8 mouse cellular contexts compared by ENCODE assay signal in genomic region chr7:90131831-90132241, GRCm38 (mm10). TPM values are rescaled to one million over a fixed set of nuclear protein-coding genes. Genes with fewer than 3 reads are reported as not detected.
DNase-seq lines count a peak whose midpoint lies in the region; ATAC-seq and TF ChIP-seq lines count a peak whose summit lies in the region.

No protein-coding gene starts in this region.

- H3K27me3 ChIP-seq in megakaryocyte, embryonic 14.5 days (replicated peaks) = no peaks in the 10 kb centered on the region
- no peaks in the 10 kb centered on the region for H3K27me3 ChIP-seq in embryonic facial prominence, embryonic 15.5 days
- no peaks in the 10 kb centered on the region for H3K27me3 ChIP-seq in intestine, embryonic 14.5 days (replicated peaks; ENCODE audit: control insufficient read depth, insufficient read depth, low read length)
- no peaks in the 10 kb centered on the region for H3K27me3 ChIP-seq in lung, embryonic 14.5 days (ENCODE audit: insufficient read depth, low read length)

- peak overlapping the region; percentile 96 for H3K4me3 ChIP-seq in megakaryocyte, embryonic 14.5 days (replicated peaks)
- peak overlapping the region; percentile 77 for H3K4me3 ChIP-seq in embryonic facial prominence, embryonic 15.5 days (replicated peaks)
- H3K4me3 ChIP-seq in intestine, embryonic 14.5 days (ENCODE audit: low read depth, low read length) = peak overlapping the region; percentile 97
- H3K4me3 ChIP-seq in lung, embryonic 14.5 days (ENCODE audit: low read depth, low read length) = peak overlapping the region; percentile 96

- H3K4me1 ChIP-seq in megakaryocyte, embryonic 14.5 days = peaks cover 34% of the 10 kb centered on the region
- H3K4me1 ChIP-seq in embryonic facial prominence, embryonic 15.5 days = peaks cover 10% of the 10 kb centered on the region
- peaks cover 21% of the 10 kb centered on the region; the same call in 1 of the 2 replicates for H3K4me1 ChIP-seq in intestine, embryonic 14.5 days (replicated peaks; ENCODE audit: control insufficient read depth, insufficient read depth, low read length)
- H3K4me1 ChIP-seq in lung, embryonic 14.5 days (ENCODE audit: insufficient read depth) = 0 out of 2 replicates have a peak, but pooled peaks cover 15% of the 10 kb centered on the region

- peak overlapping the region; percentile 58 for H3K4me2 ChIP-seq in embryonic facial prominence, embryonic 15.5 days (replicated peaks)
- peak overlapping the region; percentile 82 for H3K4me2 ChIP-seq in intestine, embryonic 14.5 days (ENCODE audit: low read length)
- H3K4me2 ChIP-seq in lung, embryonic 14.5 days = peak overlapping the region; percentile 64

- no peak for TF ChIP-seq CTCF in lung, embryonic 14.5 days (IDR thresholded peaks at IDR 0.05; ENCODE audit: low read depth)

- H3K36me3 ChIP-seq in megakaryocyte, embryonic 14.5 days (replicated peaks; ENCODE audit: low read length) = peaks cover 5% of the 10 kb centered on the region
- H3K36me3 ChIP-seq in embryonic facial prominence, embryonic 15.5 days = no peaks in the 10 kb centered on the region
- no peaks in the 10 kb centered on the region for H3K36me3 ChIP-seq in intestine, embryonic 14.5 days (ENCODE audit: control insufficient read depth, insufficient read depth, low read length)
- H3K36me3 ChIP-seq in lung, embryonic 14.5 days (ENCODE audit: insufficient read depth) = no peaks in the 10 kb centered on the region

- no peaks in the 10 kb centered on the region for H3K9me3 ChIP-seq in megakaryocyte, embryonic 14.5 days
- H3K9me3 ChIP-seq in embryonic facial prominence, embryonic 15.5 days (replicated peaks) = no peaks in the 10 kb centered on the region
- H3K9me3 ChIP-seq in intestine, embryonic 14.5 days (ENCODE audit: control insufficient read depth, low read length) = no peaks in the 10 kb centered on the region
- no peaks in the 10 kb centered on the region for H3K9me3 ChIP-seq in lung, embryonic 14.5 days (ENCODE audit: low read depth, low read length)

- H3K27ac ChIP-seq in embryonic facial prominence, embryonic 15.5 days (replicated peaks) = peak overlapping the region; percentile 99
- H3K27ac ChIP-seq in intestine, embryonic 14.5 days (ENCODE audit: low read depth) = peak overlapping the region; percentile 98; the same call in 1 of the 2 replicates
- H3K27ac ChIP-seq in lung, embryonic 14.5 days (ENCODE audit: low read depth) = peak overlapping the region; percentile 99

- peak overlapping the region; percentile 89 for H3K9ac ChIP-seq in embryonic facial prominence, embryonic 15.5 days
- peak overlapping the region; percentile 95 for H3K9ac ChIP-seq in intestine, embryonic 14.5 days (ENCODE audit: low read length)
- H3K9ac ChIP-seq in lung, embryonic 14.5 days = peak overlapping the region; percentile 98

- no peak for ATAC-seq in megakaryocyte, adult 5-6 weeks (ENCODE audit: poor library complexity, severe bottlenecking)
- ATAC-seq in embryonic facial prominence, embryonic 15.5 days (ENCODE audit: insufficient number of reproducible peaks, low FRiP score, low TSS enrichment, low read depth) = no peak
- no peak for ATAC-seq in intestine, embryonic 14.5 days (replicated peaks; ENCODE audit: low FRiP score, low TSS enrichment, low read depth)
- no peak for ATAC-seq in lung, embryonic 14.5 days (ENCODE audit: insufficient read depth)
- no peak for ATAC-seq in frontal cortex, adult (ENCODE audit: low TSS enrichment)

- 9% methylated on average over 7 of the region's 7 CpGs for WGBS in embryonic facial prominence, embryonic 15.5 days
- 7% methylated on average over 7 of the region's 7 CpGs for WGBS in intestine, embryonic 14.5 days
- WGBS in lung, embryonic 14.5 days = 3% methylated on average over 7 of the region's 7 CpGs

- DNase-seq in intestine, embryonic 14.5 days (ENCODE audit: low spot score) = peak; percentile 58
- DNase-seq in lung, embryonic 14.5 days = peak; percentile 65
- DNase-seq in left cerebral cortex, adult 11 months (ENCODE audit: low spot score) = no peak
- no peak for DNase-seq in right cerebral cortex, adult 18-20 months

RNA-seq across cellular contexts. Expression of gene Picalm, which starts 1.8 kb away (rescaled TPM):
- 16.1 and 47.5 TPM in 2 replicates for polyA plus RNA-seq in megakaryocyte, embryonic 14.5 days (2012; ENCODE audit: insufficient read depth, low replicate concordance)
- 253 and 272 TPM in 2 replicates for total RNA-seq in megakaryocyte, adult 5-6 weeks (2015)
- total RNA-seq in megakaryocyte, adult 5-6 weeks (2017) = 252 and 280 TPM in 2 replicates
- polyA plus RNA-seq in embryonic facial prominence, embryonic 15.5 days (2015; fragmentation: Nextera tagmentation; extraction: Ambion mirVana) = 41.8 and 44.7 TPM in 2 replicates
- polyA plus RNA-seq in intestine, embryonic 14.5 days (2014; fragmentation: Nextera tagmentation; extraction: Ambion mirVana) = 43.6 and 46.6 TPM in 2 replicates
- 53.6 and 59.9 TPM in 2 replicates for polyA plus RNA-seq in lung, embryonic 14.5 days (2014; fragmentation: Nextera tagmentation; extraction: Ambion mirVana)

Comparison
In these comparisons a context has a peak if more than half of its experiments do, and no peak if none do; other contexts are left out.
1. DNase-seq: peak in intestine, embryonic 14.5 days (single experiment) and lung, embryonic 14.5 days (single experiment); none in left cerebral cortex, adult 11 months (single experiment) and right cerebral cortex, adult 18-20 months (single experiment).
2. Peak in every context shown above with its lines, with median percentiles within 50 percentile points of each other: H3K4me3 ChIP-seq, H3K27ac ChIP-seq, H3K4me2 ChIP-seq and H3K9ac ChIP-seq.